Mouse (Mus musculus) thymus, postnatal 10 days (tissue): ENCODE data around the gene Gm20388.
A peak's percentile ranks its signal among the peaks of the same experiment; 100 is the strongest.
"Not testable (repeated sequence)": the region's sequence is repeated elsewhere in the genome, so short reads cannot be mapped to it uniquely, and the experiment has no call there.

Source experiments
- DNase-seq, 2 experiments: peaks; one replicate each; pipeline ENCODE4 v3.0.0; 2021; ENCODE audit warnings: low spot score in 2 of 2

Gene Gm20388

GRCm38 (mm10) chr8:120364093-120364725 is 453.6 kb downstream of the Gm20388 start:
- DNase-seq = peak; percentile 53 to 68

- no peak for DNase-seq
Observed at GRCm38 (mm10) chr8:120366840-120367239, 456.2 kb downstream of the Gm20388 start.

GRCm38 (mm10) chr8:120368191-120368590 is 457.6 kb downstream of the Gm20388 start:
- DNase-seq = not testable (repeated sequence)

GRCm38 (mm10) chr8:120368814-120369649 is 458.4 kb downstream of the Gm20388 start:
- peak; percentile 88 to 91 for DNase-seq

GRCm38 (mm10) chr8:120369956-120370355 is 459.3 kb downstream of the Gm20388 start:
- DNase-seq = no peak

GRCm38 (mm10) chr8:120370461-120370860 is 459.8 kb downstream of the Gm20388 start:
- no peak for DNase-seq

- DNase-seq = no peak
Observed at GRCm38 (mm10) chr8:120371146-120371545, 460.5 kb downstream of the Gm20388 start.

- DNase-seq = no peak
Observed at GRCm38 (mm10) chr8:120371725-120372457, 461.2 kb downstream of the Gm20388 start.

GRCm38 (mm10) chr8:120372684-120373083 is 462.0 kb downstream of the Gm20388 start:
- DNase-seq = no peak

- no peak for DNase-seq
Observed at GRCm38 (mm10) chr8:120373621-120374020, 463.0 kb downstream of the Gm20388 start.

- DNase-seq = no peak
Observed at GRCm38 (mm10) chr8:120374070-120374469, 463.4 kb downstream of the Gm20388 start.

- no peak for DNase-seq
Observed at GRCm38 (mm10) chr8:120374514-120374913, 463.9 kb downstream of the Gm20388 start.

GRCm38 (mm10) chr8:120375170-120375569 is 464.5 kb downstream of the Gm20388 start:
- DNase-seq = no peak

GRCm38 (mm10) chr8:120376215-120376614 is 465.6 kb downstream of the Gm20388 start:
- no peak for DNase-seq

GRCm38 (mm10) chr8:120376847-120377802 is 466.5 kb downstream of the Gm20388 start:
- no peak for DNase-seq

- no peak for DNase-seq
Observed at GRCm38 (mm10) chr8:120377803-120378189, 467.2 kb downstream of the Gm20388 start.

- no peak for DNase-seq
Observed at GRCm38 (mm10) chr8:120378306-120378705, 467.7 kb downstream of the Gm20388 start.

GRCm38 (mm10) chr8:120379015-120379414 is 468.4 kb downstream of the Gm20388 start:
- no peak for DNase-seq

- DNase-seq = no peak
Observed at GRCm38 (mm10) chr8:120381865-120382264, 471.2 kb downstream of the Gm20388 start.

- DNase-seq = no peak
Observed at GRCm38 (mm10) chr8:120382436-120383203, 472.0 kb downstream of the Gm20388 start.

- DNase-seq = no peak
Observed at GRCm38 (mm10) chr8:120383204-120383560, 472.5 kb downstream of the Gm20388 start.
